Mouse (Mus musculus): ENCODE measurements around the gene Rbpms2. TPM values are rescaled to one million over a fixed set of nuclear protein-coding genes. Genes with fewer than 3 reads are reported as not detected.
"Not testable (repeated sequence)": the region's sequence is repeated elsewhere in the genome, so short reads cannot be mapped to it uniquely, and the experiment has no call there.

Rbpms2 gene
- total RNA-seq, 2 experiments from 2014 or later: 29.7 to 30.8 TPM

- DNase-seq: no peak
Measured at GRCm38 (mm10) chr9:65619311-65619710, 10.1 kb upstream of the Rbpms2 start.

- no peak for DNase-seq
Measured at GRCm38 (mm10) chr9:65621196-65621595, 8.3 kb upstream of the Rbpms2 start.

GRCm38 (mm10) chr9:65621666-65622065 is 7.8 kb upstream of the Rbpms2 start:
- no peak for DNase-seq

- no peak for DNase-seq
Measured at GRCm38 (mm10) chr9:65622826-65623225, 6.6 kb upstream of the Rbpms2 start.

- DNase-seq: no peak
Measured at GRCm38 (mm10) chr9:65624266-65624665, 5.2 kb upstream of the Rbpms2 start.

- peak; percentile 65 to 76 for DNase-seq
Measured at GRCm38 (mm10) chr9:65629767-65630630, 551 bp downstream of the Rbpms2 start.

- peak; percentile 45 to 66 for DNase-seq
Measured at GRCm38 (mm10) chr9:65630631-65631353, 1.3 kb downstream of the Rbpms2 start.

- peak in 1 of 2 experiments; percentile 39 for DNase-seq
Measured at GRCm38 (mm10) chr9:65631354-65632021, 2.0 kb downstream of the Rbpms2 start.

- DNase-seq: no peak
Measured at GRCm38 (mm10) chr9:65635766-65636165, 6.3 kb downstream of the Rbpms2 start.

- no peak for DNase-seq
Measured at GRCm38 (mm10) chr9:65636926-65637325, 7.5 kb downstream of the Rbpms2 start.

GRCm38 (mm10) chr9:65639065-65639464 is 9.6 kb downstream of the Rbpms2 start:
- no peak for DNase-seq

- peak; percentile 38 to 46 for DNase-seq
Measured at GRCm38 (mm10) chr9:65640838-65641410, 11.5 kb downstream of the Rbpms2 start.

GRCm38 (mm10) chr9:65641446-65642052 is 12.1 kb downstream of the Rbpms2 start:
- no peak for DNase-seq

GRCm38 (mm10) chr9:65642546-65642945 is 13.1 kb downstream of the Rbpms2 start:
- DNase-seq: no peak

GRCm38 (mm10) chr9:65644960-65645359 is 15.5 kb downstream of the Rbpms2 start:
- DNase-seq: no peak

GRCm38 (mm10) chr9:65645984-65646383 is 16.5 kb downstream of the Rbpms2 start:
- peak; percentile 41 to 63 for DNase-seq

GRCm38 (mm10) chr9:65646782-65647181 is 17.3 kb downstream of the Rbpms2 start:
- no peak for DNase-seq

- no peak for DNase-seq
Measured at GRCm38 (mm10) chr9:65648730-65649129, 19.3 kb downstream of the Rbpms2 start.

- peak; percentile 19 to 27 for DNase-seq
Measured at GRCm38 (mm10) chr9:65649997-65650396, 20.5 kb downstream of the Rbpms2 start.

GRCm38 (mm10) chr9:65651957-65652356 is 22.5 kb downstream of the Rbpms2 start:
- DNase-seq: not testable (repeated sequence)

- no peak for DNase-seq
Measured at GRCm38 (mm10) chr9:65653741-65654140, 24.3 kb downstream of the Rbpms2 start.

GRCm38 (mm10) chr9:65654700-65655237 is 25.3 kb downstream of the Rbpms2 start:
- no peak for DNase-seq

All from heart, adult 18-20 months (tissue).